Mouse (Mus musculus) spleen, embryonic (tissue): ENCODE results near the gene Pign.

Source experiments
- CTCF ChIA-PET: fragments of 350-600 bp; sonication (Branson Sonifier 250); formaldehyde crosslinking; loops from one replicate; lab custom pipeline; 2022; lab: Charles Lee

Pign gene

DNA sequence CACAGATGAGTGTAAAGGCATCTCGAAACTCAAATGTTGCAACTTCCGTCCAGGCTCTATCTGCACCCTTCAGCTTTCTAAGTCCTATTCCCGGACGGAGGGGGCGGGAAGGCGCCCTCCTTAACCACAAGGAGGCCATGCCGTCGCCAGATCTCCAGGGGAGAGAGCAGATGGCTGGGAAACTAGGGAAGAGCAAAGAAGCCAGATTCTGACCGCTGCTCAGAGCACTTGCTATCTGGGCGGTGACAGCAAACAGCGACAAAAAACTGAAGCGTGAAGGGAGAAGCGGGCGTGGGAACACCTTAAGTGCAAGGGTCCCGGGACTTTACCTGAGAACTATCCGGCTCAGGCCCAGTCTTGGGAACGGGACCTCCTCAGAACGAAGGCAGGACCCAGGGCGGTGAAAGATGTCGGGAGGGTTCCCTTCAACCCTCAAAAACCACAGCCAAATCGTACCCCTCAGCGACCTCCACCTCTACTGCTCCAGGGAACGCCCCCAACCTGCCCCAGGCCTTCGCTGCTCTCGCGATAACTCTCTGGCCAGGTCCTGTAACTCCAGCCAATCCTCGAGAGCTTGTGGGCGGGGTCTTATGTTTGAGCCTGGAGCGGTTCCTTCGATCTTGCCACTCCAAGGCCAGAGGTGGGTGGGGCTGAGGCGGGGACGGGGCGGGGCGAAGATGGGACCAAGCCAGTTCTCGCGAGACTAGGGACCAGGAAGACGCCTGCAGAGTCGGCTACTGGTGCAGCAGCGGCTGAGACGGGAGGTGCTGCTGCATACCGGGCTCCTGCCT lies at the start of gene Pign, which contains the start of gene Relch:
Pign (minus strand) TSS at position 507 of the 791 bp plus-strand sequence.
Relch (plus strand) TSS at position 691 of the 791 bp plus-strand sequence.
- CTCF ChIA-PET, result no interaction called here

DNA sequence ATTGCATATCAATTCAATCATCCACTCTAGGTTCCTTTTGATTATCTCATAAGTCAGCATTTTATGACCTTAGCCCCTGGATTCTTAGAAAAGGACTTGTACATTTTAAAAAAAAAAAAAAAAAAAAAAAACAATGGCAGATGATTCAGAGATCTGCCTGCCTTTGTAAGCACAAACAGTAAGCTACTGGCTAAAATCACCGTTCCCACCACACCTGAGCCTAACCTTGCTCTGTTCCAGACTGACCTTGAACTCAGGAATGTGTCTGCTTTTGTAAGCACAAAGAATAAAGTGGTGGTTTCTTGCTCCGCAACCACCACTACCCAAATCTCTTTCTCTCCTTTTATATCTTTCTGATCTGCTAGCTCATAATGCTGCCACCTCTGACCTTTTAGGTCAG lies 49.3 kb upstream of the Pign start:
- CTCF ChIA-PET, result no interaction called here

DNA sequence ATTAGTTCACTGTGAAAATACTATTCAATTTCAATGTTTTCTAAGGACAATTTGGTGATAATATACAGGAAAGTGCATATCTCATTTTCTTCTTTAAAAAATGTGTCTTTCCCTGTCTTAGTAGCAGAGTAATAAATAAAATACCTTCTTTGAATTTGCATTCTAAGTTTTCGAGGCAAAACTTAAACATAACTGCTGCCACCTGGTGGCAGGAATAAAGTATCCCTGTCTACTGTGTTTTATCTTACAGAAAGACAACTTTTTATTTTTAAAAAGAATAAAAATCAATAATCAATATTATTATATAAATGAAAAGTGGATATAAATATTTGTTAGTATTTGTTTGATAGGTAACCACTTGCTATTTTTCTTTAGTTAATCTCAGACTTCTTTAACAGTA lies 47.8 kb upstream of the Pign start:
- CTCF ChIA-PET, result no interaction called here

DNA sequence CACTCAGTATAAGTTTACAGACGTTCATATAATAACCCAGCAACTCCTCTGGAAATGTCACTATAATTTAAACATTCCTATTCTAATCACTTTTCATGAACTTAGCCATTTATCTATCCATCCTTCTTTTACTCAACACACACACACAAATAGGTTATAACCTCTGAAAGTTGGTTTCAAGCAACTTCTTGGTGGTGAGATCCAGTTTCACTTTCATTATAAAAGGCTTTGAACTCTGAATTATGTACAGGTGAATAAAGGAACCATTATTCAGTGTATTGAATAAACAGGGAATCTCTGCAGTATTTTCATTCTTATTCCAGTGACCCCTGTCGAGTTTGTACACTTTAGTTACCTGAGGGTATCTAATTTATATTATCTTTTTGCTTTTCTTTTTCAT lies 45.9 kb upstream of the Pign start:
- CTCF ChIA-PET, result no interaction called here

DNA sequence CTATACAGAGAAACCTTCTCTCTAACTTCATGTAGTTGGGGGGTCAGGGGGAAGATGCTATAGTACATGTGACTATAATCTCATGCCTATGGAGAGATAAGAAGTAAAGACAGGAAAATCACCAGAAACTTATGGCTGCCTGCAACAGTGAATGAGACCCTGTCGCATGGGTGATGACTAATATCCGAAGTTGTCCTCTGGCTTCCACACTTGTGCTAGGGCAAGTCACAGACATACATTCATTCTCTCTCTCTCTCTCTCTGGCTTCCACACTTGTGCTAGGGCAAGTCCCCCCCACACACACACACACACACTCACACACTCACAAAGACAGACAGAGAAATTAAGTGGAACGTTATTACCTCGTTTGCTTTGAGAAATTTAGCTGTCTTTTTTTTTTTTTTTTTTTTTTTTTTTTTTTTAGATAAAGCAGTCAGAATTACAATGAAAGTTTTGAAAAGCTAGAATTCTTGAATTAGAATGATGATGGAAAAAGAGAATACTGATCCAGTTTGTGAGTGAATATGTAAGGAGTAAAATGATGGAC lies 37.6 kb upstream of the Pign start:
- CTCF ChIA-PET, result no interaction called here

DNA sequence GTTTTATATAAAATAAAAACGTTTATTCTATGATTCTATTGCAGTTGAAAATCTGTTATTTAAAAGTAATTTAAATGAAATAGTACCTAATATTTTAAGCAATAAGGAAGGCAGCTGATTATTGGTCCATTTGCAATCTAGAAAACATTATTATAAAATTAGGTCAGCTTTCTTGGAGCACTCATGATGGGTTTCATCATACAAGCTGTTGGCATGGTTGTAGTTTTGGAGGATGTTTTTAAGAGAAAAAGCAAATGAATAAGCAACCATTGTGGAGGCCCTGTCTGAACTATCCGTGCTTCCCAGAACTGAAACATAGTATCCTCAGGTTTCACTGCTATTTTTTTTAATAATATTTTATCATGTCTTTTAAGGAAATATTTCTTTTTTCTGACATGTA lies 32.1 kb upstream of the Pign start:
- CTCF ChIA-PET, result no interaction called here

DNA sequence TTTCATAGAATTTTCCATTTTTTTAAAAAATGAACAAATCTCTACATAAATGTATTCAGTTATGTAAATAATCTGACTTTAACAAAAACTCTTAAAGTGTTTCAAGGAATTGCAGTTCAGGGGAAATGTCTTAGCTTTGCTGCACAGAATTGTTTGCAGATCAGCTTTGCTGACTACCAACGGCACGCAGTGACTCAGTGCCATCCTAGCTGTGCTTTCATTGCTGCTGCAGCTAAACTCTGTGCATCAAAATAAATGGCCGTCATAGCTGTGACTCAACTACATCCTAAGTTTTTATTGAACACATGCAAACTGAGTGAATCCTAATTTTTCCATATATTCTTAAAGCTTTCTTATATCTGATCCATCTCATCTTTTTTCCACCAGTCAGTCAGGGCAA lies 22.0 kb upstream of the Pign start:
- CTCF ChIA-PET, result no interaction called here

DNA sequence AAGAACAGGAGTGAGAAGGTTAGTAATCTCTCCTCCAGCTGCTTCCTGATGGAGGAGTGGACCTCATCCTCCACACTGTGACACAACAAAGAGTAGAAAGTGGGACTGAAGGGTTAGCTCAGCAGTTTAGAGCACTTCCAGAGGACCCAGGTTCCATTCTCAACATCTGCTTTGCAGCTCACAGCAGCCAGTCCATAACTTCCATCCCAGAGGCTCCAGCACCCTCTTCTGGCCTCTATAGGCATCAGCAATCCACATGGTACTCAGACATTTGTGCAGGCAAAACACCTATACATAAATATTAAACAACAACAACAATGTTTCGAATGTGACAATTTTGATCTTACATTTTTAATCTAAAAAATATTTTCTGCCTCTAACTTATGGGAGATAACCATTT lies 17.1 kb upstream of the Pign start:
- CTCF ChIA-PET, result no interaction called here

DNA sequence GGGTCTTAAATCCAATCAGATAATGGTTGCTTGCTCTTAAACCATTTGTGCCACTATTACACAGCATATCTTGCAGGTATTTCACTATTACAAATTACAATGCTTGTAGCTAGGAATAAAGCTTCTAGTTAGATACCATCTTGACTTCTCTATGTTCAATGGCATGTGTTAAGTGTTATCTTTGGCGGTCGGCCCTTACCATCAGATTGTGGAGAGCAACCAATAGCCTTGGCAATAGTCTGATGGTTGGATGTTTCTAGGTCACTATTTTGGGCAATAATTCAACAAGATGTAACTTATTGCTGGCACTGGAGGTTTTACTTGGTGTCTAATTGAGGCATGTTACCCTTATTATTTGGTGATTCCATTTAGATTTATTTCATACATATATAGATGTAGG lies 11.3 kb upstream of the Pign start:
- CTCF ChIA-PET, result no interaction called here

DNA sequence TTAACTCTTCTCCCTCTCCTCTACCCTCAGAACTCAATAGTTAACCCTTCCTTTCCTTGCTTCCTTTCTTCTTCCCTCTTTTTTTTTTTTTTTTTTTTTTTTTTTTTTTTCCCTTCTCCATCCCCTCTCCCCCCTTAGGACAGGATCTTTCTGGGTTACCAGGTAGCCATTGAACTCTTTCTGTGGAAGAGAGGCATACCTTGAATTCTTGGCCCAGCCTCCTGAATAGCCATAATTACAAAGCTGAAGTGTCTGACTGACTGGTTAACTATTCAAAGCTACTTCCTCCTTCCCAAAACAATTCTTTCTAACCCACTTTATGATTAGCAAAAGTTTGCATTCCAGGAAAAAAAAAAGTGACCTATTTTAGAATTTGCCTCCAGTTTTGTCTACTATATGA lies 6.2 kb upstream of the Pign start:
- CTCF ChIA-PET, result interaction anchor here (1.0 kb wide), 1 partner anchor 12 kb away, joined by 3 read pairs; no protein-coding TSS in a partner anchor

DNA sequence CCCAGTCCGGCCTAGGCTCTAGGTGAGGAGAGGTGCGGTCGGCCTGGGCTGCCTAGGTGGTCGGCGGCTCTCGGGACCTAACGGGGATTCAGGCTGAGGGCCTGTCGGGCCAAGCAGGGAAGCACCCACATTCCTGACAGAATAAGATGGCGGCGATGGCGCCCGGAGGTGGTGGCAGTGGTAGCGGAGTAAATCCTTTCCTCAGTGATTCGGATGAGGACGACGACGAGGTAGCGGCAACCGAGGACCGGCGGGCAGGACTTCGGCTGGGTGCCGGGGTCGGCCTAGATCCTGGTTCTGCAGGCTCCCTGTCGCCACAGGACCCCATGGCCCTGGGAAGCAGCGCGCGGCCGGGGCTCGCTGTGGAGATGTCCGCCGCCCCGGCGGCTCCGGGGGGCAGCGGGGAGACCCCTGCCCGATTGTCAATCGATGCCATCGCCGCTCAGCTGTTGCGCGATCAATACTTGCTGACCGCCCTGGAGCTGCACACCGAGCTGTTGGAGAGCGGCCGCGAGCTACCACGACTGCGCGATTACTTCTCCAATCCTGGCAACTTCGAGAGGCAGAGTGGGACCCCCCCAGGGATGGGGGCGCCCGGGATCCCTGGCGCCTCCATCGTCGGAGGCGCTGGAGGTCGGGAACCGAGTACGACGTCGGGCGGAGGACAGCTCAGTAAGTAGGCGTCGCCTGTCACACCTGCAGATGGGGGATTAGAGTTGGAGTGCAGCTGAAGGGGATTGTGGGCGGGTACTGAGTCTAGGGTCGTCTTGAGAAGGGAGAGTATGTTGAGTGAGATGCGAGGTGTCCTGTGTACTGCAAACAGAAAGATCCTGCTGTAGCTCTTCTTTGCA lies 710 bp upstream of the Pign start:
- CTCF ChIA-PET, result no interaction called here

DNA sequence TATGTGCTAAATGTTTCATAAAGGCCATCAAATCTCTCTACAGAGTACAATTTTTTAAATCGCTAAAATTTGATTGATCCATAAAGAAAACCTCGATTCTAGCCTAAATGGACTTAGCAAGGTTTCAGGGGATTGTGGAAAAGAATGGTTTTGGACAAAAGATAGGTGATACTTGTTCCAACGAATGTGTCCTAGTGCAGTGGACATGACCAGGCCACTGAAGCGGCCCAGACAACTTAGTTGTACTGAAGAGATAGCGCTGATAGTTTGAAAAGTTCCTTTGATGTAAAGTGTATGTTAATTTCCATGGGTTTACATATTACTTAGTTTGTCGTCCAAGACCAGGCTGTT lies 682 bp downstream of the Pign start:
- CTCF ChIA-PET, result no interaction called here

DNA sequence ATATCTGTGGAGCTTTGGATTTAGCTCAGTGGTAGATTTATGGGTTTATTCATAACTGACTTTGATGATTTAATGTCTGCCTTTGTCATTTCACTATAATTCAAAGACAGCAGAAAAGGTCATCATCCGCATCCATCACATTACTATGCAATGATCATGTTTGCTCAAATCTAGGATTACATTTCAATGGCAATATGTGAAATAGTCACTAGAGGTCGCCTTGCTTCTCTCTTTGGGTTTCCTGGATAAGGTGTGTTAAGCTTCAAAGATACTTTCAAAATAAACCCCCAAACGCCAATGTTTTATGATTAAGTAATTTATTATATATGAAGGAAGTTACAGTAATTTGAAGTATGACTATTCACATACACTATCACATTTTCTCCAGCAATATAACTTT lies 3.5 kb downstream of the Pign start:
- CTCF ChIA-PET, result no interaction called here

DNA sequence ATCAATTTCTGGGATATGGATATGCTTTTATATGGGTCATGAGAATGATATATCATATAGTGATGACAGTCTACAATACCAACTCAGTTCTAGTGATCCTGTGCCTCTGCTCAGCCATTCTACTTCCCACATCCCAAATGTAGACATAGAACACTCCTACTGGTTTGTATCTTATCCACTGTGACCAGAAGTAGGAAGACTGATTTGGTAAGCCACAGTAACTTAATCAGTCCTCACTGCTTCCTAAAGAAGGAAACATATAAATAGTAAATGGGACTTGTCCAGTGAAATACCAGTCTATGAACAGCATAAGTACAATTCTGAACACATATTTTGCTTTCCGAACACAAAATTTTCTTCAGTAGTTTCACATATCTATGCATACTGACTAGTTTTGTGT lies 9.5 kb downstream of the Pign start:
- CTCF ChIA-PET, result no interaction called here

DNA sequence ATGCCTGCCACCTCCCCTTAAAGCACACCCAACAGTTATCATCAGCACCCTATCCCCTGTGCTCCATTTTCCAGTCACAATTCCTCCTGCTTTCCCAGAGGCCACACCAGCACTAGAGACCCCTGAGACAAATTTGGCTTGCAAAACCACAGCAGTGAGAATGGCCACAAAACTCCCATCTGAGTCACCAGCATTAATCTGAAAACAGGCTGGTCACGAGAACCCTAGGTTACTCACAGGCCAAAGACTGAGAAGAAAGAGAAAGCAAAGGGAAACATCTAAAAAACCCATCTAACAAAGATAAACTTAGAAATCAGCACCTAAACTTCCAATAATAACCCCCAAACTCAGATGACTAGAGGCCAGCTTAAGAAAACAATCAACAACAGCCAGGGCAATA lies 12.8 kb downstream of the Pign start:
- CTCF ChIA-PET, result no interaction called here

DNA sequence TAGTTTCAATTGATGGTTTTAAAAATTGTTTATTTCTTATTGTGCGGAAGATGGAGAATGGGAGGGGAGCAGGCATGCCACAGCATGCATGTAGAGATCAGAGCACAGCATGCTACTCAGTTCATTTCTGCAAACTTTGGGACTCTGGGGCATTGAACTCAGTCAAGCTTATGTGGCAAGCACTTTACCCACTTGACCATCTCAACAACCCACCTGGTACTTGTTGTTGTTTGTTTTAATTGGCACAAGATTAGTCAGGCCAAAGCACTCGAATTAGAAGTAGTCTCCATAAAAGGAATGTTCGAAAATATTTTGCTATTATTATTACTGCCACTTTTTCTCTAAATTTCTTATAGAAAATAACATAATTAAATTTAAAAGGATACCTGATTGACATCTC lies 19.4 kb downstream of the Pign start:
- CTCF ChIA-PET, result no interaction called here

DNA sequence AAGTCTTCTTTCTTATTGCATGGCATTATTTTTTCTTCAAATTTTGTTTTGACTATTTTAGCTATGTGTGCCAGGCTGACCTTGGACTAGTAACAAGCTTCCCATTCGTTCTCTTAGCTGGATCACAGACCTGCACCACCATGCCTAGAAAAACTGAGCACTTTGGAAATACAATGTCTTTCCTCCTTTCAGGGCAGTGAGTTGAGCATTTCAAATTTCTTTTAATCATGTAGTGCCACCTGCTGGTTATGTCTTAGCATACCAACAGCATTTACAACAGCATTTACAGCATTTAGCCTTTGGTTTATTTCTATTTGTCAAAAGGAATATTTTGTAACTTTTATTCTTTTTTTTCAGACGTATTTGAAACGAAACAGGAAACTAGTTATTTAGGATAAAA lies 33.0 kb downstream of the Pign start:
- CTCF ChIA-PET, result no interaction called here

DNA sequence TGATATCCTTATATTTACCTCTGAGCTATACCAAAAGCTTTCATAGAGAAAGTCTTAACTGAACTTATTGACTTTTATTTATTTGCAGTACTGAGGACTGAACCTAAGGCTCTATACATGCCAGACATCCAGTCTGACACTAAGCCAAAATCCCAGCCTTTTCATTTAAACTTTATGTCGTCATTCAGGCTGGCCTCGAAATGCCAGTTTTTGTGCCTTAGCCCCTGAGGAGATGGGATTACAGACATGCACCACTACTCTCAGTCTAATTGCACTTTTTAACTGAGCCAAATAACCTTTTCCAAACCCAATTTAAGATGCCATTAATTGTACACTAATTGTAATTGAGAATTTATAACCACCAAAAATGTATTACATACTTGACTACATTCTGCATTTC lies 73.8 kb downstream of the Pign start:
- CTCF ChIA-PET, result no interaction called here

DNA sequence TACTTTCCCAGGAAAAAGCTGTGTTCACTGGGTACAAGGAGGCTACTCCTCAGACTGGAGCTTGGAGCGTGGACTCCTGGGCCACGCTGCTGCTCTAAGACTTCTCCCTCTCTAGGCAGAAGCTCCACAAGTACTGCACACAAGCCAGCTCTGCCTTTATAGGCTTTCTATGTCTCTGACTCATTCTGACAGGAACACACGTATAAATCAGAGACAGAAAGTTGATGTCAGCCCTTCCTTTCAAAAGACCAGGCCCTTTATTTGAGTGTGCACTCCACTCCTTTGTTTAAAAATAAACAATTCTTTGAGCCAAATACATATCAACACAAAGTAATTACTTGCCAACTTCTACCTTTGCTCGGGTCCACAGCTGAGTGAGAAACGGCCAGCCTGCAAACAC lies 74.8 kb downstream of the Pign start:
- CTCF ChIA-PET, result no interaction called here

DNA sequence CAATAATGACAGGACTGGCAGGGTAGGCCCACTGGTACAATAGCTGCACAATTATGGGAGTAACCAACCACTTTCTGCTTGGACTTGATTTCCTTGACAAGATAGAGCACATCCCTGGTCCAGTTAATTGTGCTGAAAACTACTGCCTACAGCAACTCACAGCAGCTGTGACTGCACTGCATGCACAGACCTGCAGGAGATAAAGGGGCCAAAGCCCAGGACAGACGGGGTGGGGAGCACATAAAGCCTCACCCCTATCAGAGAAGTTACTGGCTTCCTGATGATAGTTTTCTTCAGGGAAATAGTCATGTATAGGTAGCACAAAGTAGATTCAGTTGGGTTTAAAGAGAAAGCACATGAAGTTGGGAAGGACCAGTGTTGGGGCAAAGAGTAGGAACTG lies 80.7 kb downstream of the Pign start:
- CTCF ChIA-PET, result no interaction called here

DNA sequence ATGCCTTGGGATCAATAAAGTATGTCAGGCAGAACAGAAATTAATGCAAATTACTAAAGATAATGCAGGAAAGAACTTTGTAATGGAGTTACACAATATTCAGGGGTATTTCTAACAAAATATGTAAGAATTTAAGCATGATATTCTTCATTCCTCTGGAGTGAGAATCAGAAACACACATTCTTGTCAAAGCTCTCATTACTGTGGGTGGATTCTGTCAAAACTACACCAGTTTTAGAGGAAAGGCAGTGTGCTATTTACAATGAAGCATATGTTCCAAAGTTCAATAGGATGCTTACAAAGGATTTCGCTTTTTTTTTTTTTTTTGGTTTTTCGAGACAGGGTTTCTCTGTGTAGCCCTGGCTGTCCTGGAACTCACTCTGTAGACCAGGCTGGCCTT lies 82.6 kb downstream of the Pign start:
- CTCF ChIA-PET, result no interaction called here

DNA sequence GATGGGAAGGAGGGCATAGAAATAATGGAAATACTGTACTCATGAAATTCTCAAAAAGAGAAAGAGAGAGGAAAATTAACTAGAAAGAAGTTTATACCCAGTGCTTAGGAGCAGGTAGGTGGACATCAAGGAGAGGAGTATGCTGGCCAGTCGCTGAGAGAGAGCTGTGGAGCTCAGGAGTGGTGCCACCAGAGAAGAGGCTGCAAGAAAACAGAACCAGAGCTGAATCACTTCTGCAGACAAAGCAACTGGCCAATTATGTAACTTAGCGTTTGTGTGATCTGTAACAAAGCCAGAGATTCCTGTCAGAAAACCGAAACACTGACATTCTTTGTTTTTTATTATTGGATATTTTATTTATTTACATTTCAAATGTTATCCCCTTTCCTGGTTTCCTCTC lies 97.4 kb downstream of the Pign start:
- CTCF ChIA-PET, result no interaction called here

DNA sequence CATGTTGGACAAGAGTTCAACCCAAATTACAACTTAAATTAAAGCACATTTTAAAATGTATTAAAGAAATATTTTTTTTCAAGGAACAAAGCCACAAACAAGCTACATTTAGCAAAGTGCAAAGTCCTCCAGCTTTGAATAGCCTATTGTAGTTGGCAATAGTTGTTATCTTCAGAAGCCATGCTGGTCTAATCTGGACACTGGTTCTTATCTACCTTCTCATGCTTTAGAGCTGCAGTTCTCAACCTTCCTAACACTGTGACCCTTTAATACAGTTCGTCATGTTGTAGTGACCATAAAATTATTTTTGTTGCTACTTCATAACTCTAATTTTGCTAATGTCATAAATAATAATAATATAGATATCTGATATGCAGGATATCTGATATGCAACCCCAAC lies 99.2 kb downstream of the Pign start:
- CTCF ChIA-PET, result no interaction called here
